Mouse (Mus musculus): ENCODE results near the gene Rdh8. TPM values are rescaled to one million over a fixed set of nuclear protein-coding genes. Genes with fewer than 3 reads are reported as not detected.
A peak's percentile ranks its signal among the peaks of the same experiment; 100 is the strongest.
"Not testable (repeated sequence)": the region's sequence is repeated elsewhere in the genome, so short reads cannot be mapped to it uniquely, and the experiment has no call there.

Gene Rdh8
- total RNA-seq (2021) = not detected
- long read RNA-seq, experiment 1 = 0 reads
- long read RNA-seq, experiment 2 = 0 reads

GRCm38 (mm10) chr9:20818236-20818635 lies at the start of gene Rdh8:
Rdh8 (plus strand) TSS chr9:20818503.
- no peak for DNase-seq

GRCm38 (mm10) chr9:20781286-20781685 lies 37.0 kb upstream of the Rdh8 start:
- DNase-seq = peak; percentile 52

- no peak for DNase-seq
These were observed 33.2 kb upstream of the Rdh8 start for GRCm38 (mm10) chr9:20785055-20785454.

GRCm38 (mm10) chr9:20787992-20788391 lies 30.3 kb upstream of the Rdh8 start:
- DNase-seq = no peak

GRCm38 (mm10) chr9:20789651-20790050 lies 28.7 kb upstream of the Rdh8 start:
- DNase-seq = no peak

- DNase-seq = no peak
These were observed 28.0 kb upstream of the Rdh8 start for GRCm38 (mm10) chr9:20790345-20790744.

- DNase-seq = peak; percentile 37
These were observed 24.0 kb upstream of the Rdh8 start for GRCm38 (mm10) chr9:20794108-20794806.

- DNase-seq = peak; percentile 87
These were observed 13.8 kb upstream of the Rdh8 start for GRCm38 (mm10) chr9:20804266-20805158.

- peak; percentile 70 for DNase-seq
These were observed 13.2 kb upstream of the Rdh8 start for GRCm38 (mm10) chr9:20805159-20805495.

GRCm38 (mm10) chr9:20805706-20806105 lies 12.6 kb upstream of the Rdh8 start:
- peak; percentile 45 for DNase-seq

GRCm38 (mm10) chr9:20810271-20810670 lies 8.0 kb upstream of the Rdh8 start:
- peak; percentile 44 for DNase-seq

- no peak for DNase-seq
These were observed 7.5 kb upstream of the Rdh8 start for GRCm38 (mm10) chr9:20810773-20811172.

- peak; percentile 75 for DNase-seq
These were observed 5.6 kb upstream of the Rdh8 start for GRCm38 (mm10) chr9:20812537-20813271.

GRCm38 (mm10) chr9:20814521-20815272 lies 3.6 kb upstream of the Rdh8 start, which contains the start of gene Col5a3:
Col5a3 (minus strand) TSS chr9:20815067.
- DNase-seq = peak; percentile 84

GRCm38 (mm10) chr9:20820001-20820400 lies 1.7 kb downstream of the Rdh8 start:
- no peak for DNase-seq

- DNase-seq = no peak
These were observed 4.5 kb downstream of the Rdh8 start for GRCm38 (mm10) chr9:20822821-20823220.

GRCm38 (mm10) chr9:20825781-20826180 lies 7.5 kb downstream of the Rdh8 start:
- DNase-seq = peak; percentile 35

- DNase-seq = no peak
These were observed 9.8 kb downstream of the Rdh8 start for GRCm38 (mm10) chr9:20828127-20828526.

GRCm38 (mm10) chr9:20830901-20831643 lies 12.8 kb downstream of the Rdh8 start:
- DNase-seq = peak; percentile 98

- DNase-seq = no peak
These were observed 16.6 kb downstream of the Rdh8 start for GRCm38 (mm10) chr9:20834881-20835280.

GRCm38 (mm10) chr9:20835431-20835954 lies 17.2 kb downstream of the Rdh8 start:
- not testable (repeated sequence) for DNase-seq

Measured in adrenal gland, postnatal 10 days (tissue).